Mouse (Mus musculus): ENCODE measurements around the gene Glo1.
A peak's percentile ranks its signal among the peaks of the same experiment; 100 is the strongest.

Glo1 gene

GRCm38 (mm10) chr17:30612075-30612859, 14.4 kb downstream of the Glo1 start:
- DNase-seq, result peak; percentile 97

- DNase-seq, result no peak
Measured at GRCm38 (mm10) chr17:30611221-30612074, 15.2 kb downstream of the Glo1 start.

- no peak for DNase-seq
Measured at GRCm38 (mm10) chr17:30610739-30611138, 15.9 kb downstream of the Glo1 start.

DNA sequence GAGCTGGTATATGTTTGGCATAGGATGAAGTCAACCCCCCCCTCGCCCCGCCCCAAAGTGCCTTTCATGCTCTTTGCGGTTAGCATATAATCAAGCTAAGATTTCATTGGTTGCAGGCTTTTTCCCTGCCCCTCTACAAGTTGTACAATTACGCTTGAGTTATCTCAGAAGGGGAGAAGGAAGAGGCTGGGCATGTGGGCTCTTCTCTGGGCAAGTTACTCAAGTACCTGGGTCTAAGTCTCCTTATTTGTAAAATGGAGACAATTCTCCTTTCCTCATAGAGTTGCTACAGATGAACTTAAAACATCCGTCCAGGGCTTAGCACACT, 16.7 kb downstream of the Glo1 start:
- DNase-seq, result no peak

- DNase-seq, result no peak
Measured at GRCm38 (mm10) chr17:30609305-30609979, 17.2 kb downstream of the Glo1 start.

GRCm38 (mm10) chr17:30607909-30608495, 18.7 kb downstream of the Glo1 start:
- peak; percentile 26 for DNase-seq

DNA sequence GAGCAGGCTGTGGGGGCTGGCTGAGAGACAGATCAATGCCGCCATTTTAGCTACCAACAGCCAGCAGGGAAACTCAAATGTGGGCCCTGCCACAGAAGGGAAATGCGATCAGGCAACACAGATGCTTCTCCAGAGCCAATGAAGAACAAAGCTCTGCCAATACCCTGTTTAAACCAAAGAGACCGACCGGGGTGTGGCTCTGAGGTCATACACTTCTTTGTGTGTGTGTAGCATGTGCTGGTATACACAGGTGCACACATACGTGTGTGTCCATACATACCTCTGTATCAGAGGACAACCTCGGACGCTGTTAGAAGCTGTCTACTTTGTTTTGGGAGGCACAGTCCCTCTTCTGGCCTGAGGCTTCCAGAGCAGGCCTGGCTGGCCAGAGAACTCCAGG, 19.3 kb downstream of the Glo1 start:
- DNase-seq, result no peak

DNA sequence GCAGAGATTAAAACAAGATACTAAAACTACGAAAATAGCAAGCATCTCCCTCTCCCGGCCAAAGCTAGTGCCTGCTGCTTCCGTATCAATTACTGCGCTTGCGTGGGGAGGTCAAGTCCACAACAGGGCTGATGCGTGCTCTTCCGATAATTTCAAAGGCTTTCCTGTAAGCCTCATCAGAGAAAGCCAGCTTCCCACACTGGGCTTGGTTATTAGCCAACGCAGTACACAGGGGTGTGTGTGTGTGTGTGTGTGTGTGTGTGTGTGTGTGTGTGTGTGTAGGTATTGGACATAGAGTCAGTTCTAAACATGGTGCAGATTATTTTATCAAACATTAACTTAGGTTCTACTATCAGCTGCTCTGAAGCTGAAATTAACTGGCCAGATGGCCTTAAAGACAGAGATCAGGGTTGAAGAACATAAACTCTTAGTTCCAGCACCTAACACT, 20.0 kb downstream of the Glo1 start:
- DNase-seq, result no peak

GRCm38 (mm10) chr17:30606206-30606605, 20.5 kb downstream of the Glo1 start:
- DNase-seq, result no peak

- DNase-seq, result no peak
Measured at GRCm38 (mm10) chr17:30605001-30605400, 21.7 kb downstream of the Glo1 start.

GRCm38 (mm10) chr17:30604296-30604695, 22.4 kb downstream of the Glo1 start:
- no peak for DNase-seq

DNA sequence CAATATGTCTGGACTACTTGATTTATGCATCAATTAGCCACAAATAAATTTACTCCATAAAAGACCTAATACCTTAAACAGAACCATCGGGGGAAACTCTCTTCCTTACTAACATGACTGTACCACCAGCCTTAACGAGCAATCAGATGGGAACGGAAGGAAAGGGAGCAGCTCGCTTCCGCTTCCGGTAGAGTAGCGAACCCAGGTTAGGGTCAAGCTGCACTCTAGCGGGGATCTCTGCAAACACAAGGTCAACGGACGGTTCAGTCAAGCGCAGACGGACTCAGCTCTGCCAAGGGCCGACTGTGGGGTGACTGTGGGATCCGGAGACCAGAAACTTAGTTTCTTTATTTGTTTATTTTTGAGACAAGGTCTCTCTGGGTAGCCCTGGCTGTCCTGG, 24.5 kb downstream of the Glo1 start:
- no peak for DNase-seq

DNA sequence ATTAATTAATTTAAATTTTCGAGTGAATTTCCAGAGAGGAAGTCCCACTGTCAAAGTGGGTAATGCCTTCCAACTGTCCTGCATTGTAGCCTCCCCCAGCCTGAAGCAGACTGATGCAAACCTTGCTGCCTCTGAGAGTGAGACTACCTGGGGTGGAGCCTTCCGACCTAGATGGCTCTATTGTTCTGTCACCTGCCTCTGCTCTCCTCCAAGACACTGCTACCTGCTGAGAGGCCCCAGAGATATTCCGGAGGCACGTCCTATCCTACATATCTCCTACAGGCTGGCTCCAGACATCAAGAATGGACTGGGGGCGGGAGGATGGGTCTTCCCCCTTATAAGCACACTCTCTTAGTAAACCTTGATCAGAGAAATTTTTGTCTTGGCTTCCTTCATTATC, 28.4 kb downstream of the Glo1 start:
- DNase-seq, result no peak

GRCm38 (mm10) chr17:30597786-30598185, 28.9 kb downstream of the Glo1 start:
- no peak for DNase-seq

- DNase-seq, result no peak
Measured at GRCm38 (mm10) chr17:30594846-30595245, 31.8 kb downstream of the Glo1 start.

- peak; percentile 14 for DNase-seq
Measured at GRCm38 (mm10) chr17:30594407-30594806, 32.3 kb downstream of the Glo1 start.

DNA sequence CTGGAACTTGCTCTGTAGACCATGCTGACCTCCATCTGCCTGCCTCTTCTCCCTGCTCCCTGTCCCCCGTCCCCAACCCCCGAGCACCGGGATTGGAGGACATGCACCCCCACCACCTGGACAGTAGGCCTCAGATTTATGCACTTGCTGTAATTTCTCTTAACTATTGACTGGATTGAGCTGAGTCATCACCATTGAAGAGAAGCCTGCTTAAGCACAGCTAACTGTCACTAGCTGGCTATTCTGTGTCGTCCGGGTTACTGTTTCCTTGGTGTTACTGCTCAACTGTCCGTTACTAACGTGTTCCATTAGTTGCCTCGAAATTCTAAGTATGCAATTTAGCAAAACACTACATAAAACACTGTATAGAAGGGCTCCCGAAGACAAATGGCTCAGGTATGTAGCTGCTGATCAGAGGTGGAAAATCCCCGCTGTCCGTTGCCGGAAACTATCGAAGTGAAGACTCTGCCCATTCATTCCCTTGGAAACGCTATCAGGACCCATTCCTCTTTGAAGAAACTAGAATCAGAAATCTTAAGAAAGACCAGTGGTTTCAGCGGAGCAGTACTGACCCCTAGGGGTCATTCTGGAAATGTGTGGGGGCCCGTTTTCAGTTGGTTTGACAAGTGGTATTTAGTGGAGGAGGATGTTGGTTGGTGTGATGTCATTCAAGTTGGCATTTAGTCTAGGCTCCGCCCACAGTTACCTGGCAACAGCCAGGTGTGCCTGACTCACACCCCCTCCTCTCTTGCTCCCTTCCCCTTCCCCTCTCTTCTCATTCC, 36.1 kb downstream of the Glo1 start:
- DNase-seq, result peak; percentile 55

DNA sequence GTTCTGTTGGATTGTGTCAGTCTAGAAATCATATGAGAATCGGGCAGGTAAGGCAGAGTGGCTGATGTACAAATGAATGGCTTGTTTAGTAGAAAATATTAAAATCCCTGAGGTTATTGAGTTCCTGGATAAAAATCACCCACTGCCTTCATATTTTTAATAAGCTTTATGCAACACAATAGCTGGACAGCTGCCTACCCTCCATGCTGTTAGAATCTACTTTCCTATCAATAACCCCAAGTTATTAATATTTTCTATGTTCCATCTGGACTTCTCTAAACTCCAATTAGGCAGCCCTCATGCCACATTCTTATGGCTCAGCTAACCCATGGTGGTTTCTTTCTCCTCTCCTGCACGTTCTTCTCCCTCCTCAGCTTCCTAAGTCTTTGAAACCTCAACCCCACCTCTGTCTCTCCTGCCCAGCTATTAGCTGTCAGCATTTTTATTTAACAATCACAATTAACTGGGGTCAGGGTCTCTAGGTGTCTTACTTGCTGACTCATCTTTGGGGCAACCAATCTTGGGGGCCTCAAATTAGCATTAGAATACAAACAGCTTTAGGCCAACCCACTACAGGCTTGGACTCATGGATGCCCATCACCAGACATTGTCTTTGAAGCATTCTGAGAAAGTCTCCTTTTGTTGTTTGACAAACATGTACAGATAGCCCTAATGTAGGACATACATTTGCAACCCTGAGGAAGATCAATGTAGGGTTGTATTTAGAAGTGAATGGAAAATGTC, 43.2 kb downstream of the Glo1 start:
- DNase-seq, result no peak

DNA sequence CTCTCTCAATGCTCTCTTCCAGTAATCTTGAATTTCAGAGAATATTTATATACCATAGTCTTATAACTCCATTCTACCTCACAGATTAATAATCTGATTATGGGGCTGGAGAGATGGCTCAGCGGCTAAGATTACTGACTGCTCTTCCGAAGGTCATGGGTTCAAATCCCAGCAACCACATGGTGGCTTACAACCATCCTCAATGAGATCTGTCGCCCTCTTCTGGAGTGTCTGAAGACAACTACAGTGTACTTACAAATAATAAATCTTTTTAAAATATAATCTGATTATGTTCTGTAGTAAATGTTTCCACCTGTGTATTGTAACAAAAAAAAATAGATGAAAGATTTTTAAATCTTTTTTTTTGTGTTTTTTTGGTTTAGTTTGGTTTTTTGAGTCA, 44.4 kb downstream of the Glo1 start:
- DNase-seq, result no peak

DNA sequence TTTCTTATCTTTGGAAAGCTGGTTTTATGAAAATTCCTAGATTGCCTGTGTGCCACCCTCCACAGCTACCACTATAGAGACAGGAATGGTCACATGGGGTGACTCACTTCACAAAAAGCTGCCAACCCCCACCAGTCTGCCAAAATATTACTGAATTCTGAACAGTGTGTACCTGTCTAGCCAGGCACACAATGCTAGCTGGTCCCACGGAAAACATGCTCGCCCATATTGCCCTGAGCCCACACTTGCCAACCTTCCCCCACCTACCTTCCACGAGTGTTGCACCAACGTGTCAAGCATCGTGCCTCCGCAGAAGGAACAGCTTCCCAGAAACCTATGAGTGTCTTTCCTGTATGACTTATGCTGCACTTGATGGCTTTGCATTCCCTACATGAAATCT, 45.5 kb downstream of the Glo1 start:
- no peak for DNase-seq

DNA sequence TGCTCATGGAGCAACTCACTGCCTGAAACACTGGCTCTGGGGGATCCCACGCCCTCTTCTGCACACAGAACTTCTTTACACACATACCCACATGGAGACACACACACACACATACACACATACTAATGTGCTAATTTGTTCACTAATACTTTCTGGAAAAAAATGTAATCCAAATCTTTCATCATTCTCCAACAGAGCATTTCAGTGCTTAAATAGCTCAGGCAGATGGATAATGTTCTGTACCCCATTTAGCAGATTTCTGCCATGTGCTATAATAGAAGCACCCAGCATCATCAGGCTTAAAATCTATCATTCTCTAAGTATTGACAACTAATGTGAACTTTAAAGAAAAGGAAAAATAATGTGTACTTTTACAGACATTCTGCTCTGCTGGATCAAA, 45.9 kb downstream of the Glo1 start:
- no peak for DNase-seq

- DNase-seq, result no peak
Measured at GRCm38 (mm10) chr17:30576946-30577345, 49.7 kb downstream of the Glo1 start.

All from embryo, embryonic 11 days (tissue).